Mouse (Mus musculus) megakaryocyte-erythroid progenitor cell, adult 5-6 weeks (primary cell): ENCODE data around the gene St6gal1. TPM values are rescaled to one million over a fixed set of nuclear protein-coding genes. Genes with fewer than 3 reads are reported as not detected.
"Not testable (repeated sequence)": the region's sequence is repeated elsewhere in the genome, so short reads cannot be mapped to it uniquely, and the experiment has no call there.

Source experiments
- ATAC-seq: replicated peaks from 2 replicates; pipeline ENCODE4 v1.8.0; 2016; ENCODE audit warnings: mild to moderate bottlenecking, inconsistent platforms; ENCODE audit not compliant: severe bottlenecking, poor library complexity, low FRiP score, low TSS enrichment
- total RNA-seq, 2 experiments: library from RNA; stranded (forward) in 1 of 2; stranded (reverse) in 1 of 2; fragments of 200-1000, 215-1000 nt in 1 of 2; fragments of >200 nt in 1 of 2; fragmentation: Nextera tagmentation in 1 of 2; gene quantifications; 2 replicates each; pipeline ENCODE4 v1.2.3; 2014 to 2017

St6gal1 gene
- total RNA-seq (2014; fragmentation: Nextera tagmentation) (0.45 and 5.0 TPM in 2 replicates), total RNA-seq (2017) (not detected in 2 replicates)

GRCm38 (mm10) chr16:23224671-23225068, at the start of gene St6gal1:
TSS of gene St6gal1 (plus strand) at chr16:23224740.
- peak; percentile 86 for ATAC-seq

GRCm38 (mm10) chr16:23174855-23175254, 49.7 kb upstream of the St6gal1 start:
- ATAC-seq: no peak

GRCm38 (mm10) chr16:23175956-23176355, 48.6 kb upstream of the St6gal1 start:
- no peak for ATAC-seq

- no peak for ATAC-seq
Measured at GRCm38 (mm10) chr16:23177856-23178255, 46.7 kb upstream of the St6gal1 start.

- no peak for ATAC-seq
Measured at GRCm38 (mm10) chr16:23178796-23179195, 45.7 kb upstream of the St6gal1 start.

GRCm38 (mm10) chr16:23179436-23179835, 45.1 kb upstream of the St6gal1 start:
- ATAC-seq: not testable (repeated sequence)

GRCm38 (mm10) chr16:23181054-23181453, 43.5 kb upstream of the St6gal1 start:
- ATAC-seq: no peak

GRCm38 (mm10) chr16:23181487-23181886, 43.1 kb upstream of the St6gal1 start:
- ATAC-seq: no peak

GRCm38 (mm10) chr16:23181942-23182597, 42.5 kb upstream of the St6gal1 start:
- no peak for ATAC-seq

- ATAC-seq: no peak
Measured at GRCm38 (mm10) chr16:23185824-23186223, 38.7 kb upstream of the St6gal1 start.

- ATAC-seq: no peak
Measured at GRCm38 (mm10) chr16:23186418-23186817, 38.1 kb upstream of the St6gal1 start.

GRCm38 (mm10) chr16:23187983-23188382, 36.6 kb upstream of the St6gal1 start:
- no peak for ATAC-seq

GRCm38 (mm10) chr16:23189612-23190011, 34.9 kb upstream of the St6gal1 start:
- ATAC-seq: no peak

- ATAC-seq: no peak
Measured at GRCm38 (mm10) chr16:23191560-23192242, 32.8 kb upstream of the St6gal1 start.

GRCm38 (mm10) chr16:23195618-23196017, 28.9 kb upstream of the St6gal1 start:
- ATAC-seq: no peak

- ATAC-seq: no peak
Measured at GRCm38 (mm10) chr16:23196296-23196695, 28.2 kb upstream of the St6gal1 start.

GRCm38 (mm10) chr16:23196791-23197190, 27.7 kb upstream of the St6gal1 start:
- ATAC-seq: no peak

GRCm38 (mm10) chr16:23201498-23201897, 23.0 kb upstream of the St6gal1 start:
- ATAC-seq: no peak

- no peak for ATAC-seq
Measured at GRCm38 (mm10) chr16:23214314-23214713, 10.2 kb upstream of the St6gal1 start.

GRCm38 (mm10) chr16:23215241-23215900, 9.2 kb upstream of the St6gal1 start:
- no peak for ATAC-seq
